Mouse (Mus musculus) heart, adult 2 months (tissue): ENCODE data around the gene Cytip.

Source experiments
- CTCF ChIP-seq: fragments of 200-600 bp; IDR thresholded peaks from 2 replicates; pipeline ENCODE4 v1.8.1; 2022; ENCODE audit warnings: antibody characterized with exemption, mild to moderate bottlenecking, moderate library complexity
- POLR2A ChIP-seq: fragments of 200-500 bp; IDR thresholded peaks from 2 replicates; pipeline ENCODE4 v1.6.1; 2011; ENCODE audit warnings: mild to moderate bottlenecking, low read depth, low read length, control low read depth; ENCODE audit not compliant: insufficient read depth

GRCm38 (mm10) chr2:58175392-58176291 lies 19.7 kb downstream of the Cytip start:
- TF ChIP-seq POLR2A = no peak
- 0 out of 2 replicates have a peak, but pooled peaks have one; percentile 9 for TF ChIP-seq CTCF
